Mouse (Mus musculus): ENCODE results near the gene Yif1a.
"Not testable (repeated sequence)": the region's sequence is repeated elsewhere in the genome, so short reads cannot be mapped to it uniquely, and the experiment has no call there.

The Yif1a gene

GRCm38 (mm10) chr19:5085145-5085863 is 3.0 kb upstream of the Yif1a start, which contains the start of gene Tmem151a:
Gene Tmem151a (minus strand): TSS chr19:5085531.
- peak; percentile 59 for DNase-seq

GRCm38 (mm10) chr19:5086533-5086932 is 1.8 kb upstream of the Yif1a start:
- DNase-seq, result not testable (repeated sequence)

GRCm38 (mm10) chr19:5089324-5089723 is 986 bp downstream of the Yif1a start:
- no peak for DNase-seq

GRCm38 (mm10) chr19:5092083-5092482 is 3.7 kb downstream of the Yif1a start:
- no peak for DNase-seq

GRCm38 (mm10) chr19:5093481-5094242 is 5.3 kb downstream of the Yif1a start:
- DNase-seq, result no peak

GRCm38 (mm10) chr19:5094243-5094632 is 5.9 kb downstream of the Yif1a start:
- peak; percentile 90 for DNase-seq

GRCm38 (mm10) chr19:5094746-5095417 is 6.5 kb downstream of the Yif1a start:
- no peak for DNase-seq

GRCm38 (mm10) chr19:5095887-5096474 is 7.6 kb downstream of the Yif1a start:
- DNase-seq, result no peak

- DNase-seq, result no peak
These were observed 9.4 kb downstream of the Yif1a start for GRCm38 (mm10) chr19:5097521-5098362.

- peak; percentile 75 for DNase-seq
These were observed 10.2 kb downstream of the Yif1a start, which contains the start of gene Cnih2 for GRCm38 (mm10) chr19:5098363-5099143. Gene Cnih2 (minus strand): TSS chr19:5098521.

GRCm38 (mm10) chr19:5106074-5106473 is 17.7 kb downstream of the Yif1a start:
- DNase-seq, result no peak

- peak; percentile 99 for DNase-seq
These were observed 18.4 kb downstream of the Yif1a start, which contains the start of gene Rab1b for GRCm38 (mm10) chr19:5106731-5107191. Gene Rab1b (minus strand): TSS chr19:5107072.

- DNase-seq, result no peak
These were observed 19.4 kb downstream of the Yif1a start for GRCm38 (mm10) chr19:5107556-5108270.

GRCm38 (mm10) chr19:5108271-5108575 is 19.9 kb downstream of the Yif1a start:
- DNase-seq, result peak; percentile 44

GRCm38 (mm10) chr19:5108702-5109101 is 20.4 kb downstream of the Yif1a start:
- no peak for DNase-seq

GRCm38 (mm10) chr19:5109659-5110453 is 21.5 kb downstream of the Yif1a start:
- DNase-seq, result peak; percentile 52

- DNase-seq, result no peak
These were observed 25.4 kb downstream of the Yif1a start for GRCm38 (mm10) chr19:5113783-5114182.

GRCm38 (mm10) chr19:5117494-5118383 is 29.4 kb downstream of the Yif1a start:
- DNase-seq, result peak; percentile 87

- DNase-seq, result no peak
These were observed 30.0 kb downstream of the Yif1a start, which contains the start of gene Klc2 for GRCm38 (mm10) chr19:5118384-5118698. Gene Klc2 (minus strand): TSS chr19:5118560.

Data from liver (tissue).